Mouse (Mus musculus) midbrain, postnatal 0 days (tissue): ENCODE results near the gene Oprd1. TPM values are rescaled to one million over a fixed set of nuclear protein-coding genes. Genes with fewer than 3 reads are reported as not detected.
A peak's percentile ranks its signal among the peaks of the same experiment; 100 is the strongest.

ENCODE experiments used
- ATAC-seq: fragments of 200-750 bp; cut with Nextera tagmentation; 2 replicates; pipeline ENCODE4 v1.8.0; 2017; ENCODE audit warnings: moderate number of reproducible peaks, mild to moderate bottlenecking, moderate TSS enrichment, moderate library complexity; ENCODE audit not compliant: low FRiP score
- DNase-seq: peaks from one replicate; pipeline ENCODE4 v3.0.0-alpha.2; 2015; ENCODE audit warnings: low spot score
- H3K27ac ChIP-seq: fragments of 300-500 bp; sonication (generic); 2 replicates; pipeline ENCODE4 v1.5.1; 2014; ENCODE audit warnings: low read depth, mild to moderate bottlenecking, low read length, mixed read lengths
- H3K27me3 ChIP-seq: fragments of 300-500 bp; sonication (generic); 2 replicates; pipeline ENCODE4 v1.6.1; 2014; ENCODE audit warnings: low read length, control low read depth, mixed read lengths; ENCODE audit not compliant: insufficient read depth
- H3K36me3 ChIP-seq: fragments of 300-500 bp; sonication (generic); 2 replicates; pipeline ENCODE4 v1.6.1; 2014; ENCODE audit warnings: low read length, control low read depth, mixed read lengths; ENCODE audit not compliant: insufficient read depth
- H3K4me1 ChIP-seq: fragments of 300-500 bp; sonication (generic); 2 replicates; pipeline ENCODE4 v1.6.1; 2014; ENCODE audit warnings: mild to moderate bottlenecking, control low read depth, antibody characterized with exemption, low read length, mixed read lengths; ENCODE audit not compliant: insufficient read depth
- H3K4me2 ChIP-seq: fragments of 300-500 bp; sonication (generic); 2 replicates; pipeline ENCODE4 v1.6.1; 2014; ENCODE audit warnings: low read depth, mild to moderate bottlenecking, low read length, mixed read lengths; ENCODE audit not compliant: poor library complexity, severe bottlenecking
- H3K4me3 ChIP-seq: fragments of 300-500 bp; sonication (generic); 2 replicates; pipeline ENCODE4 v1.5.1; 2014; ENCODE audit warnings: low read depth, mild to moderate bottlenecking, low read length, moderate library complexity
- H3K9ac ChIP-seq: fragments of 300-500 bp; sonication (generic); replicated peaks from 2 replicates; pipeline ENCODE4 v1.6.1; 2014; ENCODE audit warnings: mild to moderate bottlenecking, low read length, moderate library complexity, mixed read lengths; ENCODE audit not compliant: poor library complexity, severe bottlenecking
- H3K9me3 ChIP-seq: fragments of 300-500 bp; sonication (generic); 2 replicates; pipeline ENCODE4 v1.6.1; 2016; ENCODE audit warnings: low read length, control low read depth
- CTCF ChIP-seq: IDR thresholded peaks from 2 replicates; pipeline ENCODE4 v1.5.1; 2016; ENCODE audit warnings: antibody characterized with exemption, mild to moderate bottlenecking
- WGBS: fragments of 180-500 bp; shearing (Covaris S2); extraction: QIAGEN DNeasy Blood & Tissue Kit; methylation state at CpG from one replicate; pipeline ENCODE4 v1.1.7; 2014; 5-methylcytosine and 5-hydroxymethylcytosine counted together
- polyA plus RNA-seq: library from polyadenylated mRNA; unstranded; fragments of >200 nt; fragmentation: Nextera tagmentation; extraction: Ambion mirVana; gene quantifications from 2 replicates; pipeline ENCODE4 v1.2.1, GENCODE M21; 2015
- total RNA-seq: library from RNA; depleted of rRNA; stranded (reverse); fragments of >200 nt; gene quantifications from 2 replicates; pipeline ENCODE4 v1.2.3, GENCODE M21; 2014

The Oprd1 gene
- total and polyA plus RNA-seq, 2 experiments from 2014 or later, result 0.65 to 2.6 TPM

- ATAC-seq (no peak), DNase-seq (no peak)
- Histone ChIP-seq H3K36me3 (no peaks in the 10 kb centered on the region), H3K27me3 (no peaks in the 10 kb centered on the region), H3K4me1 (no peaks in the 10 kb centered on the region), H3K9me3 (no peaks in the 10 kb centered on the region), H3K4me3 (no peak overlapping the region), H3K4me2 (no peak overlapping the region), H3K27ac (no peak overlapping the region), H3K9ac (no peak overlapping the region)
- no peak for TF ChIP-seq CTCF
- WGBS, result 27% methylated on average over 4 of the region's 4 CpGs
Measured at GRCm38 (mm10) chr4:132111227-132111626, 33.1 kb downstream of the Oprd1 start.

- TF ChIP-seq CTCF, result no peak
- 96% methylated on average over 7 of the region's 7 CpGs for WGBS
- no peak for ATAC-seq
Measured at GRCm38 (mm10) chr4:132108221-132108620, 36.1 kb downstream of the Oprd1 start.

GRCm38 (mm10) chr4:132101152-132101551 is 43.1 kb downstream of the Oprd1 start:
- Histone ChIP-seq H3K4me3 (no peak overlapping the region), H3K9ac (no peak overlapping the region), H3K27ac (no peak overlapping the region), H3K27me3 (no peaks in the 10 kb centered on the region), H3K4me1 (no peaks in the 10 kb centered on the region), H3K36me3 (no peaks in the 10 kb centered on the region), H3K4me2 (no peak overlapping the region), H3K9me3 (no peaks in the 10 kb centered on the region)
- ATAC-seq (no peak), DNase-seq (peak; percentile 48)
- 28% methylated on average over 3 of the region's 3 CpGs for WGBS
- peak; percentile 72 for TF ChIP-seq CTCF

More at GRCm38 (mm10) chr4:132108221-132108620, 36.1 kb downstream of the Oprd1 start:
- H3K4me1 ChIP-seq, result no peaks in the 10 kb centered on the region
- no peaks in the 10 kb centered on the region for H3K36me3 ChIP-seq
- no peaks in the 10 kb centered on the region for H3K9me3 ChIP-seq
- H3K9ac ChIP-seq, result no peak overlapping the region
- no peaks in the 10 kb centered on the region for H3K27me3 ChIP-seq
- no peak overlapping the region for H3K27ac ChIP-seq
- no peak overlapping the region for H3K4me3 ChIP-seq
- no peak overlapping the region for H3K4me2 ChIP-seq
- no peak for DNase-seq

GRCm38 (mm10) chr4:132099548-132099947 is 44.7 kb downstream of the Oprd1 start:
- Histone ChIP-seq H3K9me3 (no peaks in the 10 kb centered on the region), H3K9ac (no peak overlapping the region), H3K27ac (no peak overlapping the region), H3K36me3 (no peaks in the 10 kb centered on the region), H3K4me1 (no peaks in the 10 kb centered on the region), H3K4me2 (no peak overlapping the region), H3K27me3 (no peaks in the 10 kb centered on the region), H3K4me3 (no peak overlapping the region)
- WGBS, result 80% methylated on average over 5 of the region's 5 CpGs
- ATAC-seq (no peak), DNase-seq (no peak)
- no peak for TF ChIP-seq CTCF

DNA sequence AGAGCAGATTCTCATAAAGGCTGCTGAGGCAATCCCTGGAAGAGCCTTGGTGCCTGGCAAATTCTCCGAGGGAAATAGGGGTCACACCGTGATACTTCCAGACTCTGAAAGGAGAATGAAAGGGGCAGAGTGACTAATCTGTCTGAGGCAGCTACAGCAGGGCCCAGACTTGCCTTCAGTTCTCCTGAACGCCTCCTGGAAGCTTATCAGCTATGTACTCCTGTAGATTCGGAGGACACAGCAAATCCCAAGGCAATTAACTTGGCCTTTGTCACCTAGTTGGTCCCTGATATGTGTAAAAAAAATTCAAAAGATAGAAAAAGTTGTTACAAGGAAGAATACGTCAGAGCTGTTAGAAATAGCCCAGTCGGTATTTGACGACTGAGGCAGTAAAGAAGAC is 49.2 kb downstream of the Oprd1 start:
- WGBS, result 68% methylated on average over 7 of the region's 7 CpGs
- H3K4me2 ChIP-seq, result no peak overlapping the region
- no peaks in the 10 kb centered on the region for H3K27me3 ChIP-seq
- no peaks in the 10 kb centered on the region for H3K36me3 ChIP-seq
- no peak overlapping the region for H3K4me3 ChIP-seq
- H3K4me1 ChIP-seq, result no peaks in the 10 kb centered on the region
- TF ChIP-seq CTCF, result no peak
- ATAC-seq (no peak), DNase-seq (no peak)
- H3K27ac ChIP-seq, result no peak overlapping the region
- no peak overlapping the region for H3K9ac ChIP-seq
- no peaks in the 10 kb centered on the region for H3K9me3 ChIP-seq

DNA sequence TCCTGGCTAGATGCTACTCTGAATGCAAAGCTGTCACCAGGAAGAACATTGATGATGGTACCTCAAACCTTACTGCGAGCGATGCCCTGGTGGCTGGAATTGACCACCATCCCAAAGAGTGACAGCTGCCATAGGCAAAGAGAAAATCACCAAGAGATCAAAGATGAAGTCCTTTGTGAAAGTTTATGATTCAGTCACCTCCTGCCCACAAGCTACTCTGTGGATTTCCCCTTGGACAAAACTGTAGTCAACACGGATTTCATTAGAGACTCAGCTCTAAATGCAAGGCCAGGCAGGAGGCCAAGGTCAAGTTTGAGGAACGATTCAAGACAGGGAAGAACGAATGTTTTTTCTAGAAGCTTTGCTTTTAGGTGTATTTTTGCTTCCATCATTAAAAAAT is 50.4 kb downstream of the Oprd1 start:
- no peak for TF ChIP-seq CTCF
- 82% methylated on average over 5 of the region's 5 CpGs for WGBS
- Histone ChIP-seq H3K36me3 (no peaks in the 10 kb centered on the region), H3K9me3 (no peaks in the 10 kb centered on the region), H3K9ac (no peak overlapping the region), H3K4me3 (no peak overlapping the region), H3K4me1 (no peaks in the 10 kb centered on the region), H3K27ac (no peak overlapping the region), H3K4me2 (no peak overlapping the region), H3K27me3 (no peaks in the 10 kb centered on the region)
- DNase-seq (no peak), ATAC-seq (no peak)
